Mouse (Mus musculus) ES-E14 (cell line): ENCODE measurements around the gene Nova2.

Experiments used
- HCFC1 ChIP-seq: IDR thresholded peaks from 2 replicates; pipeline ENCODE4 v1.6.1; 2012; ENCODE audit warnings: low read length, inconsistent platforms, borderline replicate concordance; ENCODE audit not compliant: insufficient read depth
- ZC3H11A ChIP-seq: IDR thresholded peaks from 2 replicates; pipeline ENCODE4 v1.6.1; 2012; ENCODE audit warnings: low read depth, mild to moderate bottlenecking, inconsistent platforms, low read length, borderline replicate concordance
- ZNF384 ChIP-seq: IDR thresholded peaks from 2 replicates; pipeline ENCODE4 v1.6.1; 2012; ENCODE audit warnings: low read depth, low read length, inconsistent platforms

DNA sequence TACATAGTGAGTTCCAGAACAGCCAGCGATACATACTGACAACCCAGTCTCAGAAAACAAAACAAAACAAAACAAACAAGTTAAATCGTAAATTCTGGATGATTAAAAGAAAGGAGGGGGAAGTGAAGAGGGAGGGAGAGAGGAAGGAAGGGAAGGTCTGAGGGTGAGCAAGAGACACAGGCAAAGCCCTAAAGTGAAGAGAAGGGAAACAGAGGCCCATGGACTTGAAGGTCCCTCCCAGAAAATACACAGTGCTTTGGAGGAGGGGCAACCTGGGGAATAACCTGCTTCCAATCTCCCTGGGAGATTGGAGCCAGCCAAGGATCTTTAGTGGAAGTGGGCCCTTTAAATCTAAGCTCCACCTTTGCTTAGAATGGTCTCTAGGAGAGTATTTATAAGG is 61.4 kb downstream of the Nova2 start, which contains the start of gene Nanos2:
- TF ChIP-seq ZC3H11A (no peak), ZNF384 (no peak), HCFC1 (no peak)
